Mouse (Mus musculus): Measurements from ENCODE around the gene Irx5.

GRCm38 (mm10) chr8:92364776-92365240 lies 7.4 kb downstream of the Irx5 start:
- no peak for TF ChIP-seq ZC3H11A (IDR thresholded peaks at IDR 0.05; ENCODE audit: borderline replicate concordance, low read depth, low read length)
- TF ChIP-seq ZNF384 (IDR thresholded peaks at IDR 0.05; ENCODE audit: low read depth, low read length) = no peak
- TF ChIP-seq MAFK (IDR thresholded peaks at IDR 0.05; ENCODE audit: insufficient read depth, low read depth, low read length) = no peak
- no peak for TF ChIP-seq CHD2 (IDR thresholded peaks at IDR 0.05; ENCODE audit: low read depth, low read length)
